Mouse (Mus musculus) erythroblast, embryonic 14.5 days (primary cell): ENCODE data around the gene Rpl23a.

Experiments used
- GATA1 ChIP-seq: IDR thresholded peaks from 2 replicates; pipeline ENCODE4 v1.6.1; 2012; ENCODE audit warnings: low read length, inconsistent platforms, mixed read lengths
- TAL1 ChIP-seq: IDR thresholded peaks from 3 replicates; pipeline ENCODE4 v1.6.1; 2012; ENCODE audit warnings: low read length, inconsistent platforms, mixed read lengths

DNA sequence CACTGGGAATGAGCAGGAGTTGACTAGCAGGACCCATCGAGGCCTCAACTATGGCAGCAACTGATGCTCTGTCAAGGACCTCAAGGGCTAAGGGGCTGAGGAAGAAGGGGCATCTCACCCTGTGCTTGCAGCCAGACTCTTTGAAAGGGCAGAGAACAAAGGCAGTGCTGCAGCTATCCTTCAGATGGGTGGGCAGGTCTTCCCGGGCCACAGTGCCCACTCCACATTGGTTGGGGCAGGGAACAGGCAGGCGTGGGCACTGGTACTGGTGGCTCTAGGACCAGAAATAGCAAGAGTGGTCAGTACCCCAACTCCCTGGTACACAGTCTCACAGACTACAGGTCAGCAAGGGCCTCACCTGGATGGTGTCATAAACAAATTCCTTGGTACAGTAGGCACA, 22.7 kb downstream of the Rpl23a start:
- no peak for TF ChIP-seq TAL1
- no peak for TF ChIP-seq GATA1
